Mouse (Mus musculus) lung, adult 2 months (tissue): ENCODE results near the gene Kpnb1. TPM values are rescaled to one million over a fixed set of nuclear protein-coding genes. Genes with fewer than 3 reads are reported as not detected.

Source experiments
- DNase-seq: peaks from one replicate; pipeline ENCODE4 v3.0.0; 2022
- H3K4me1 ChIP-seq: fragments of 200-500 bp; 2 replicates; pipeline ENCODE4 v1.6.1; 2011; ENCODE audit warnings: low read length; ENCODE audit not compliant: control insufficient read depth, insufficient read depth
- H3K4me3 ChIP-seq: fragments of 200-500 bp; replicated peaks from 2 replicates; pipeline ENCODE3; 2011; ENCODE audit warnings: low read depth, mild to moderate bottlenecking, control low read depth, low read length; ENCODE audit errors: extremely low read depth
- CTCF ChIP-seq: fragments of 200-500 bp; IDR thresholded peaks from 2 replicates; pipeline ENCODE4 v1.5.1; 2011; ENCODE audit warnings: mild to moderate bottlenecking, low read length, control low read depth; ENCODE audit not compliant: insufficient read depth
- POLR2A ChIP-seq: fragments of 200-500 bp; IDR thresholded peaks from 2 replicates; pipeline ENCODE4 v1.6.1; 2011; ENCODE audit warnings: low read depth, mild to moderate bottlenecking, control low read depth, low read length, borderline replicate concordance; ENCODE audit errors: extremely low read depth
- WGBS: fragments of 180-500 bp; shearing (Covaris S2); methylation state at CpG from one replicate; pipeline ENCODE4 v1.1.7; 2018; 5-methylcytosine and 5-hydroxymethylcytosine counted together
- polyA plus RNA-seq: library from polyadenylated mRNA; depleted of rRNA; stranded (reverse); fragments of >200 nt; gene quantifications from 2 replicates; pipeline ENCODE4 v1.2.3, GENCODE M21; 2012

Gene Kpnb1
- polyA plus RNA-seq, 1 experiment = 32.0 TPM

DNA sequence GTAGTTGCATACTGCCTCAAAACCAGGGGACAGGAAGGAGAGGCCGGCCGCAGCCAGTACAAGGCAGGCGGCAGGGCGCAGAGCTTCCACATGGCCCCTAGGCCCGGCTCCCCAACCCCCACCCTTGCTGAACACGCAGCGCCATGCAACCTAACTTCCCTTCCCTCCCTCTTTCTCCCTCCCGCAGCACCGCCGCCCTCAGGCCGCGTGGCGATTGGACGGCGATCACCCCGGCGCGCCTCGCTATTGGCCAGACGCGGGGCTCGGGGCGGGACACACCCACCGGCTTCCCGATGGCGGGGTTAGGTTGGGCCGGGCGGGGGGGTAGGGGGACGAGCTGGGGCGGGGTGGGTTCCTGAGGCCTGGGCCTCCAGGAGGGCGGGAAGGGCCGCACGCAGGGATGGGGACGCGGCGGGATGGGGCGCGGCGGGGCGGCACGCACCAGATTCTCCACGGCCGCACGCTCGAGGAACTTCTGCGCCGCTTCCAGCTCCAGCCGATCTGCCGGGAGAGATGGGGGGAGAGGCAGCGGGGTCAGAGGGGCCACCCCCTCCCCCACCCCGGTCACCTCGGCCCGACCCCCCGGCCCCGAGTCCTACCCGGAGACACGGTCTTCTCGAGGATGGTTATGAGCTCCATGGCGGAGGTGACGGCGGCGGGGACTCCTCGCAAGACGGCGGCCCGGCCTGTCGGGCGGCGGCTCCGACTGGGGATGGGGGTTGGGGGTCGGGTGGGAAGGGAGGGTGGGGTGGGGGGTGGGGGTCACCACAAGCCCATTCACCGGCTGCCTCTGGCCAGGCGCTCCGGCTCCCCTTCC lies 526 bp downstream of the Kpnb1 start:
- under 1% methylated on average over 60 of the region's 74 CpGs for WGBS
- Histone ChIP-seq H3K4me3 (peak overlapping the region; percentile 82), H3K4me1 (no peaks in the 10 kb centered on the region)
- TF ChIP-seq POLR2A (peak; percentile 48; the same call in 1 of the 2 replicates), CTCF (no peak)
- peak; percentile 97 for DNase-seq

DNA sequence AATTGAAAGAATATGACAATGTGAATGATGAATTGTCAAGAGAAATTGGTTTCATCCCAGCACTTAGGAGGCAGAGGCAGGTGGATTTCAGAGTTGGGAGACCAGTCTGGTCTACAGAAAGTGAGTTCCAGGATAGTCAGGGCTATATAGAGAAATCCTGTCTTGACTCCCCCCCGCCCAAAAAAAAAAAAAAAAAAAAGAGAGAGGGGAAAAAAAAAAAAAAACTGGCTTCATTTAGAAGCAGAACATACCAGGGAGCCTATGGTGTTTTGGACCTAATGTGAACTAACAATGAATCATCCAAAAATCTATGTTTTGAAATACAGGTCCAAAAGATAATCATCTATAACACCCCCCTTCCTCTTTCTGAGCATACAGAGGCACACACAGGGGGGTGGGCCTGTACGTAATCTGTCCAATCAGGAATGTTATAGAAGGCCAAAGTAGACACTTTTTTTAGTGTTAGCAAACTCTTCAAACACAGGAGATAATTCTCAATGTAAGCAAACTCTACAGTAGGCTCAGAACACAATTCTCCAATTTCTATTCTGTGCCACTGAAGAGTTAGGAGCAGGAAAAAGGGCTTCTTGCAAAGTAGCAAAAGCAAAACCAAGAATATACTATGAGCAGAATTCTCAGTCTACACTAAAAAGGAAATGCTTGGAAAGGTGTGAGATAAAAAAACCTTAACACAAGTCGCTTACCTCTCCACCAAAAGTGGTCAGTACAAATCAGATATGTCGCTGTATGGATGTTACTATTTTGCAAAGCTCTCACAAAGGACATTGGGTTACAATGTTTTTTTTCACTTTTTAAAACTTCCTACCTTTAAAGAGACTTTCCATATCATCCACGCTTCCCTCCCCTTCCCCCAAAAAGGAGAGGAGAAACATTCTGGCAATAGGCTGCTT lies 1.7 kb downstream of the Kpnb1 start:
- 59% methylated on average over 5 of the region's 5 CpGs for WGBS
- Histone ChIP-seq H3K4me3 (no peak overlapping the region), H3K4me1 (no peaks in the 10 kb centered on the region)
- DNase-seq = no peak
- TF ChIP-seq POLR2A = no peak
- no peak for TF ChIP-seq CTCF

GRCm38 (mm10) chr11:97184875-97185274 lies 2.8 kb downstream of the Kpnb1 start:
- no peak for DNase-seq
- no peaks in the 10 kb centered on the region for H3K4me1 ChIP-seq
- TF ChIP-seq POLR2A (no peak), CTCF (no peak)
- WGBS = 68% methylated on average over 5 of the region's 5 CpGs
- no peak overlapping the region for H3K4me3 ChIP-seq

GRCm38 (mm10) chr11:97182446-97182845 lies 5.2 kb downstream of the Kpnb1 start:
- WGBS = 92% methylated on average over 3 of the region's 3 CpGs

DNA sequence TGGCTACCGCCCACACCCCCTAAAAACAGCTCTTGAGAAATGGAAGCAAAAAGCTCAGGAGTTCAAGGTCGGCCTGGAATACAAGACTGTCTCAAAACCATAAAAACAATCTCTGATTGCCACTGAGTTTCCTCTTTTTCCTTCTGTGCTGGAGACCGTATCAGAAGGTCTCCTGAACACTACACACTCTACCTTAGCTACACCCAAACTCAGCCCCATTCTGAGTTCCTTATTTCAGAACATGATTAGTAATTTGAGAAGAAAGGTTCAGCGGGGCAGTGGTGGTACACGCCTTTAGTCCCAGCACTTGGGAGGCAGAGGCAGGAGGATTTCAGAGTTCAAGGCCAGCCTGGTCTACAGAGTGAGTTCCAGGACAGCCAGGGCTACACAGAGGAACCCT lies 6.6 kb downstream of the Kpnb1 start:
- WGBS = 70% methylated on average over 5 of the region's 5 CpGs
- H3K4me3 ChIP-seq = no peak overlapping the region
- DNase-seq = no peak
- no peaks in the 10 kb centered on the region for H3K4me1 ChIP-seq
- TF ChIP-seq POLR2A (no peak), CTCF (no peak)

More at GRCm38 (mm10) chr11:97182446-97182845, 5.2 kb downstream of the Kpnb1 start:
- no peaks in the 10 kb centered on the region for H3K4me1 ChIP-seq
- TF ChIP-seq POLR2A (no peak), CTCF (no peak)
- DNase-seq = no peak
- H3K4me3 ChIP-seq = no peak overlapping the region

DNA sequence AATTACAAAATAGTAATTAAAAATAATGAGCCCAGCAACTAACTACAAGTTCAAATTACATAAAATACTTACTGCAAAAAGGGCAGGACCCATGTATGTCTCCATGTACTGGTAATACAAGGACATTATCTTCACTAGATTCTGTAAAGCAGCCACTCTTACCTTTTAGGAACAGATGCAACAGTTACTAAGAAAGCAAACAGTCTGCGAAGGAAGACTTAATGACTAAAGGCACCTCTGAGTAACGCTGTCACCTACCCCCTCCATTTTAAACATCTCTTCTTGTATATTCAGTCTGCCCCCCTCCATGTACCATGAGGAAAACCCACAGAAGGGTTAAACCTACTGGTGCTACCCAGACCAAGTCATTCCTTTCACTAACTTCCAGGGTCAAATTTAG lies 9.5 kb downstream of the Kpnb1 start:
- no peaks in the 10 kb centered on the region for H3K4me1 ChIP-seq
- H3K4me3 ChIP-seq = no peak overlapping the region
- 96% methylated on average over 2 of the region's 2 CpGs for WGBS
- TF ChIP-seq POLR2A = no peak
- TF ChIP-seq CTCF = no peak
- DNase-seq = no peak

GRCm38 (mm10) chr11:97176851-97177250 lies 10.8 kb downstream of the Kpnb1 start:
- WGBS = 43% methylated on average over 3 of the region's 3 CpGs
- Histone ChIP-seq H3K4me1 (no peaks in the 10 kb centered on the region), H3K4me3 (no peak overlapping the region)
- DNase-seq = peak; percentile 20
- TF ChIP-seq CTCF (0 out of 2 replicates have a peak, but pooled peaks have one; percentile 4), POLR2A (no peak)

DNA sequence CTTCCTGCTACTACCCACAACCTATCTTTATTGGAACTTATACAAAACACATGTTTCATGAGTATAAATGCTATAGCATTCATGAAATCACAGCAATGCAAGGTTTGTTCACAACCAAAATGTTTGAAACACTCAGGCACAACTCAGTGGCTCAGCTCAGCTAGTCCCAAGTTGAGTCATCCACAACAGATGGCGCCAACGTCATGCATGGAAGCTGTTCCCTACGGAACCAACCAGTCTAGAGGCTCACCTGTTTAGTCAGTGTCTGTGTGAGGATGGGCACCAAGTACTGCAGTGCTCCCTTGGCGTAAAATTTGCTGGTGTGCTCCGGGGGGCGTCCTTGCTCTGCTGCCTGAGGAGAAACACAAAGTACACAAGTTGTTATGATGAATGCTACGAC lies 12.2 kb downstream of the Kpnb1 start:
- DNase-seq = no peak
- H3K4me3 ChIP-seq = no peak overlapping the region
- 91% methylated on average over 7 of the region's 7 CpGs for WGBS
- H3K4me1 ChIP-seq = no peaks in the 10 kb centered on the region
- no peak for TF ChIP-seq CTCF
- TF ChIP-seq POLR2A = no peak

DNA sequence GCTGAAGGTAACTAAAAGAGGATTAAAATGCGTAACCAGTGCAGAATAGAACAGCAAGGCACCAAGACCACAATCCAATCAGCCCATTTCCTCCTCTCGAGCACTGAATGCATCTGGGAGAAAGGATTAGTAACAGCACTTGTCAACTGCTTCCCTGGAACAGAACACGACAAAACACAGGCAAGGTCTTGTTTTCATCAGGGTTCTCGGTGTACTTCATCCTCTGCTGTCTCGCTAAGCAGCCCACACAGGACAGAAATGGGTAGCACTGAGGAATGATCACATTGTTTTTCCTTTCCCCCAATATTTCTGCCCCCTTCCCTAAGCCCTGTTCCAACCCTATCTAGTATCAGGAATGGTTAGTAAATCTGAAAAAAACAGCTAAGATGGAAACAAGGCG lies 27.3 kb downstream of the Kpnb1 start:
- TF ChIP-seq CTCF (no peak), POLR2A (no peak)
- Histone ChIP-seq H3K4me1 (no peaks in the 10 kb centered on the region; the same call in 1 of the 2 replicates), H3K4me3 (no peak overlapping the region)
- DNase-seq = no peak
- 76% methylated on average over 6 of the region's 6 CpGs for WGBS
